Comparison of ENCODE assay signal across 10 mouse cellular contexts in genomic region chr12:86768986-86769580, GRCm38 (mm10). TPM values are rescaled to one million over a fixed set of nuclear protein-coding genes. Genes with fewer than 3 reads are reported as not detected.
DNase-seq lines count a peak whose midpoint lies in the region; ATAC-seq and TF ChIP-seq lines count a peak whose summit lies in the region.
"Had no signal": no experiment of that assay in that cellular context is flagged by ENCODE, and none has a peak within 500 bp of the region (broad histone marks: within the 10 kb centered on the region; RNA-seq: fewer than 3 reads in every experiment).

No protein-coding gene starts in this region.

- TF ChIP-seq CTCF in heart, postnatal 0 days (IDR thresholded peaks at IDR 0.05; ENCODE audit: low read depth): peak; percentile 95
- peak; percentile 83 for TF ChIP-seq CTCF in left cerebral cortex, adult 2 months (IDR thresholded peaks at IDR 0.05)

- no peaks in the 10 kb centered on the region for H3K36me3 ChIP-seq in kidney, embryonic 15.5 days
- no peaks in the 10 kb centered on the region for H3K36me3 ChIP-seq in heart, postnatal 0 days (replicated peaks; ENCODE audit: control insufficient read depth, insufficient read depth, low read length)
- H3K36me3 ChIP-seq: embryonic facial prominence, embryonic 13.5 days; neural tube, embryonic 12.5 days had no signal

- peak; percentile 66 for DNase-seq in kidney, adult 11 months
- DNase-seq in adrenal gland, adult 8-10 months: peak; percentile 60
- peak; percentile 78 for DNase-seq in embryo, embryonic 11 days
- peak; percentile 47 for DNase-seq in heart, postnatal 0 days (ENCODE audit: low spot score)
- peak; percentile 87 to 91 for DNase-seq in left cerebral cortex, adult 2 months (ENCODE audit: extremely low spot score in 1 of 2, low spot score in 2 of 2)
- peak; percentile 91 for DNase-seq in testis, postnatal 10 days (ENCODE audit: low spot score)

- no peak for TF ChIP-seq EP300 in heart, postnatal 0 days (IDR thresholded peaks at IDR 0.05; ENCODE audit: low read depth)

- no peaks in the 10 kb centered on the region for H3K9me3 ChIP-seq in kidney, embryonic 15.5 days (replicated peaks)
- H3K9me3 ChIP-seq in heart, postnatal 0 days (replicated peaks; ENCODE audit: control insufficient read depth, low read length): no peaks in the 10 kb centered on the region
- H3K9me3 ChIP-seq: embryonic facial prominence, embryonic 13.5 days; neural tube, embryonic 12.5 days had no signal

- no peak overlapping the region for H3K4me2 ChIP-seq in kidney, embryonic 15.5 days
- H3K4me2 ChIP-seq in heart, postnatal 0 days (ENCODE audit: low read depth, low read length): no peak overlapping the region
- H3K4me2 ChIP-seq: embryonic facial prominence, embryonic 13.5 days; neural tube, embryonic 12.5 days had no signal

- intact Hi-C loops in left cerebral cortex, adult 2 months (cut with DNase I): loop anchor here (1.0 to 10.0 kb wide), 4 partner anchors 156 to 376 kb away; partner anchors contain the start of genes Gstz1 and Pomt2

- no peak for ATAC-seq in kidney, embryonic 15.5 days (replicated peaks; ENCODE audit: low FRiP score)
- ATAC-seq in heart, postnatal 0 days (ENCODE audit: insufficient read depth, low read depth): no peak
- ATAC-seq in monocyte, adult 5-6 weeks (replicated peaks; ENCODE audit: insufficient number of reproducible peaks, low FRiP score, low TSS enrichment, poor library complexity, severe bottlenecking): peak; percentile 63; the same call in 1 of the 2 replicates

- peaks cover 18% of the 10 kb centered on the region for H3K4me1 ChIP-seq in kidney, embryonic 15.5 days
- peaks cover 18% of the 10 kb centered on the region for H3K4me1 ChIP-seq in heart, postnatal 0 days (ENCODE audit: control insufficient read depth, insufficient read depth)

- H3K9ac ChIP-seq in kidney, embryonic 15.5 days: no peak overlapping the region
- no peak overlapping the region for H3K9ac ChIP-seq in heart, postnatal 0 days (replicated peaks; ENCODE audit: low read depth, low read length)
- H3K9ac ChIP-seq: embryonic facial prominence, embryonic 13.5 days; neural tube, embryonic 12.5 days had no signal

- H3K27ac ChIP-seq in kidney, embryonic 15.5 days: no peak overlapping the region
- H3K27ac ChIP-seq in heart, postnatal 0 days (ENCODE audit: low read depth): peak overlapping the region; percentile 75; the same call in 1 of the 2 replicates
- no peak overlapping the region; the same call in 1 of the 2 replicates for H3K27ac ChIP-seq in left cerebral cortex, adult 2 months
- H3K27ac ChIP-seq: neural tube, embryonic 12.5 days had no signal

- WGBS in kidney, embryonic 15.5 days: 39% methylated on average over 4 of the region's 4 CpGs
- WGBS in heart, postnatal 0 days: 46% methylated on average over 4 of the region's 4 CpGs

- no peaks in the 10 kb centered on the region for H3K27me3 ChIP-seq in kidney, embryonic 15.5 days
- H3K27me3 ChIP-seq in heart, postnatal 0 days (ENCODE audit: control insufficient read depth, insufficient read depth, low read length): no peaks in the 10 kb centered on the region
- H3K27me3 ChIP-seq: embryonic facial prominence, embryonic 13.5 days had no signal

- no peak overlapping the region for H3K4me3 ChIP-seq in kidney, embryonic 15.5 days (replicated peaks)
- H3K4me3 ChIP-seq in heart, postnatal 0 days (ENCODE audit: low read depth, low read length): no peak overlapping the region
- no peak overlapping the region for H3K4me3 ChIP-seq in left cerebral cortex, adult 2 months
- H3K4me3 ChIP-seq: embryonic facial prominence, embryonic 13.5 days; neural tube, embryonic 12.5 days had no signal

RNA-seq across cellular contexts. Expression of gene Lrrc74a, which starts 34.9 kb away (rescaled TPM):
- polyA plus RNA-seq in kidney, embryonic 15.5 days (2015; fragmentation: Nextera tagmentation; extraction: Ambion mirVana): not detected in 2 replicates
- total RNA-seq in adrenal gland, adult 8-10 months (2022): not detected
- not detected in 2 replicates for total RNA-seq in heart, postnatal 0 days (2014; rRNA removed; ENCODE audit: low replicate concordance)
- not detected in 2 replicates for polyA plus RNA-seq in heart, postnatal 0 days (2015; fragmentation: Nextera tagmentation; extraction: Ambion mirVana)
- not detected for total RNA-seq in left cerebral cortex, adult 2 months (2021)
- not detected in 3 replicates for total RNA-seq in monocyte, adult 5-6 weeks (2017)
- polyA plus RNA-seq: embryonic facial prominence, embryonic 13.5 days; neural tube, embryonic 12.5 days had no signal

RNA-seq across cellular contexts. Expression of gene Angel1, which starts 42.8 kb away (rescaled TPM):
- polyA plus RNA-seq in kidney, embryonic 15.5 days (2015; fragmentation: Nextera tagmentation; extraction: Ambion mirVana): 8.5 and 10.2 TPM in 2 replicates
- total RNA-seq in adrenal gland, adult 8-10 months (2022): 1 to 10 TPM; 2.7 to 6.6 (median 4.6) TPM
- total RNA-seq in heart, postnatal 0 days (2014; rRNA removed; ENCODE audit: low replicate concordance): 2.2 and 4.4 TPM in 2 replicates
- 4.4 and 4.7 TPM in 2 replicates for polyA plus RNA-seq in heart, postnatal 0 days (2015; fragmentation: Nextera tagmentation; extraction: Ambion mirVana)
- 1 to 10 TPM; 6.5 TPM for total RNA-seq in left cerebral cortex, adult 2 months (2021)
- 1.4 to 2.0 TPM (median 1.6 TPM) in 3 replicates for total RNA-seq in monocyte, adult 5-6 weeks (2017)
